Mouse (Mus musculus) heart, postnatal 25 days (tissue): ENCODE results near the gene Olfr1000. TPM values are rescaled to one million over a fixed set of nuclear protein-coding genes. Genes with fewer than 3 reads are reported as not detected.
"Not testable (repeated sequence)": the region's sequence is repeated elsewhere in the genome, so short reads cannot be mapped to it uniquely, and the experiment has no call there.

Experiments used
- DNase-seq: peaks from one replicate; pipeline ENCODE4 v3.0.0; 2022; ENCODE audit warnings: low spot score
- intact Hi-C: fragments of 180-260 bp; cut with DNase I; formaldehyde crosslinking; loops from one replicate; pipeline ENCODE4 v1.15.1; 2025
- total RNA-seq, 2 experiments: library from RNA; stranded (reverse); gene quantifications; 2 replicates each; pipeline ENCODE4 v1.2.3; 2021

The Olfr1000 gene
- total RNA-seq: not detected

- intact Hi-C loops: no loop called here
- DNase-seq: no peak
Observed at GRCm38 (mm10) chr2:85611803-85612202, at the start of gene Olfr1000. TSS of gene Olfr1000 (minus strand) at chr2:85611903.

GRCm38 (mm10) chr2:85650604-85651003, 38.9 kb upstream of the Olfr1000 start, which contains the start of gene Olfr1002:
TSS of gene Olfr1002 (minus strand) at chr2:85650704.
- intact Hi-C loops: no loop called here

GRCm38 (mm10) chr2:85588648-85589047, 23.1 kb downstream of the Olfr1000 start, which contains the start of gene Olfr998:
TSS of gene Olfr998 (plus strand) at chr2:85588948.
- not testable (repeated sequence) for DNase-seq

More at GRCm38 (mm10) chr2:85650604-85651003, 38.9 kb upstream of the Olfr1000 start, which contains the start of gene Olfr1002:
- DNase-seq: no peak

GRCm38 (mm10) chr2:85578915-85579314, 32.8 kb downstream of the Olfr1000 start, which contains the start of gene Olfr996:
TSS of gene Olfr996 (plus strand) at chr2:85579215.
- intact Hi-C loops: no loop called here

More at GRCm38 (mm10) chr2:85588648-85589047, 23.1 kb downstream of the Olfr1000 start, which contains the start of gene Olfr998:
- intact Hi-C loops: not testable (repeated sequence)

GRCm38 (mm10) chr2:85561187-85561586, 50.5 kb downstream of the Olfr1000 start:
- intact Hi-C loops: loop anchor here (1.0 to 10.0 kb wide), 3 partner anchors 314 to 536 kb away; no protein-coding TSS in a partner anchor
- DNase-seq: no peak

More at GRCm38 (mm10) chr2:85578915-85579314, 32.8 kb downstream of the Olfr1000 start, which contains the start of gene Olfr996:
- no peak for DNase-seq

- intact Hi-C loops: loop anchor here (2.0 to 10.0 kb wide), 2 partner anchors 313 to 535 kb away; no protein-coding TSS in a partner anchor
- no peak for DNase-seq
Observed at GRCm38 (mm10) chr2:85560226-85560625, 51.5 kb downstream of the Olfr1000 start.

Other genes with a start within 250 kb of the Olfr1000 start
- not detected for gene Olfr988, start 248.7 kb downstream of the Olfr1000 start, total RNA-seq
- not detected for gene Olfr992, start 202.4 kb downstream of the Olfr1000 start, total RNA-seq
- gene Olfr993, start 197.0 kb downstream of the Olfr1000 start, total RNA-seq: not detected
- gene Olfr994, start 175.5 kb downstream of the Olfr1000 start, total RNA-seq: not detected
- not detected for gene Olfr995, start 168.3 kb downstream of the Olfr1000 start, total RNA-seq
- not detected for gene 4833423E24Rik, start 92.9 kb downstream of the Olfr1000 start, total RNA-seq
- gene Olfr996, start 32.7 kb downstream of the Olfr1000 start, total RNA-seq: not detected
- not detected for gene Olfr998, start 23.0 kb downstream of the Olfr1000 start, total RNA-seq
- not detected for gene Olfr1002, start 38.8 kb upstream of the Olfr1000 start, total RNA-seq
- gene Olfr154, start 52.6 kb upstream of the Olfr1000 start, total RNA-seq: not detected
- gene Olfr1006, start 66.9 kb upstream of the Olfr1000 start, total RNA-seq: not detected
- not detected for gene Olfr1008, start 77.5 kb upstream of the Olfr1000 start, total RNA-seq
- not detected for gene Olfr1009, start 103.5 kb upstream of the Olfr1000 start, total RNA-seq
- gene Olfr1012, start 150.9 kb upstream of the Olfr1000 start, total RNA-seq: not detected
- not detected for gene Olfr1013, start 155.2 kb upstream of the Olfr1000 start, total RNA-seq
- not detected for gene Olfr1014, start 160.8 kb upstream of the Olfr1000 start, total RNA-seq
- not detected for gene Olfr1015, start 170.1 kb upstream of the Olfr1000 start, total RNA-seq
- not detected for gene Olfr1016, start 190.6 kb upstream of the Olfr1000 start, total RNA-seq
- gene Olfr1018, start 206.6 kb upstream of the Olfr1000 start, total RNA-seq: not detected
- not detected for gene Olfr1019, start 233.6 kb upstream of the Olfr1000 start, total RNA-seq
- gene Olfr1020, start 235.1 kb upstream of the Olfr1000 start, total RNA-seq: not detected